Mouse (Mus musculus) 3134 (cell line): ENCODE measurements at regions not wholly inside any gene's neighbourhood (a gene's known extent, or its start where the extent isn't known, plus 50 kb on each side); places are given as distances from the start of the nearest gene placed in this dataset.

Experiments used
- DNase-seq: peaks from one replicate; pipeline ENCODE4 v3.0.0-alpha.2; 2011; ENCODE audit warnings: low spot score; ENCODE audit not compliant: insufficient read length; ENCODE audit errors: extremely low read depth

GRCm38 (mm10) chrX:12358026-12358425 lies 197.9 kb upstream of the Bcor start:
- no peak for DNase-seq

- peak; percentile 32 for DNase-seq
Observed at GRCm38 (mm10) chrX:12365582-12366323, 205.6 kb upstream of the Bcor start.

- no peak for DNase-seq
Observed at GRCm38 (mm10) chrX:12366801-12367200, 206.6 kb upstream of the Bcor start.

- DNase-seq = no peak
Observed at GRCm38 (mm10) chrX:12373670-12374069, 213.5 kb upstream of the Bcor start.

- DNase-seq = no peak
Observed at GRCm38 (mm10) chrX:12375796-12376195, 211.8 kb upstream of the Atp6ap2 start.

GRCm38 (mm10) chrX:12376238-12376980 lies 211.2 kb upstream of the Atp6ap2 start:
- DNase-seq = no peak

GRCm38 (mm10) chrX:12377441-12377840 lies 210.2 kb upstream of the Atp6ap2 start:
- DNase-seq = no peak

GRCm38 (mm10) chrX:12392145-12392825 lies 195.3 kb upstream of the Atp6ap2 start:
- no peak for DNase-seq

- no peak for DNase-seq
Observed at GRCm38 (mm10) chrX:12409319-12409718, 178.3 kb upstream of the Atp6ap2 start.

- no peak for DNase-seq
Observed at GRCm38 (mm10) chrX:12425566-12425965, 162.0 kb upstream of the Atp6ap2 start.

- no peak for DNase-seq
Observed at GRCm38 (mm10) chrX:12426664-12427063, 160.9 kb upstream of the Atp6ap2 start.

GRCm38 (mm10) chrX:12432289-12432688 lies 155.3 kb upstream of the Atp6ap2 start:
- no peak for DNase-seq

GRCm38 (mm10) chrX:12435656-12436055 lies 151.9 kb upstream of the Atp6ap2 start:
- DNase-seq = no peak

- DNase-seq = no peak
Observed at GRCm38 (mm10) chrX:12436106-12436505, 151.5 kb upstream of the Atp6ap2 start.

- DNase-seq = no peak
Observed at GRCm38 (mm10) chrX:12439447-12439846, 148.2 kb upstream of the Atp6ap2 start.

GRCm38 (mm10) chrX:12443794-12444193 lies 143.8 kb upstream of the Atp6ap2 start:
- no peak for DNase-seq

- DNase-seq = no peak
Observed at GRCm38 (mm10) chrX:12445093-12445492, 142.5 kb upstream of the Atp6ap2 start.

GRCm38 (mm10) chrX:12447962-12448361 lies 139.6 kb upstream of the Atp6ap2 start:
- no peak for DNase-seq

- peak; percentile 10 for DNase-seq
Observed at GRCm38 (mm10) chrX:12449688-12450087, 137.9 kb upstream of the Atp6ap2 start.

GRCm38 (mm10) chrX:12452979-12453769 lies 134.4 kb upstream of the Atp6ap2 start:
- no peak for DNase-seq

GRCm38 (mm10) chrX:12461657-12462056 lies 125.9 kb upstream of the Atp6ap2 start:
- DNase-seq = no peak
